Mouse (Mus musculus) hindbrain, embryonic 12.5 days (tissue): ENCODE measurements around the gene Ksr1. TPM values are rescaled to one million over a fixed set of nuclear protein-coding genes. Genes with fewer than 3 reads are reported as not detected.

Source experiments
- ATAC-seq: fragments of 200-750 bp; cut with Nextera tagmentation; 2 replicates; pipeline ENCODE4 v1.8.0; 2017; ENCODE audit warnings: moderate TSS enrichment; ENCODE audit not compliant: low FRiP score
- H3K27ac ChIP-seq: fragments of 300-500 bp; sonication (generic); 2 replicates; pipeline ENCODE4 v1.5.1; 2016; ENCODE audit warnings: mild to moderate bottlenecking
- H3K27me3 ChIP-seq: fragments of 300-500 bp; sonication (generic); 2 replicates; pipeline ENCODE4 v1.6.1; 2016; ENCODE audit warnings: mild to moderate bottlenecking
- H3K36me3 ChIP-seq: fragments of 300-500 bp; sonication (generic); 2 replicates; pipeline ENCODE4 v1.6.1; 2016; ENCODE audit warnings: mild to moderate bottlenecking
- H3K4me1 ChIP-seq: fragments of 300-500 bp; sonication (generic); 2 replicates; pipeline ENCODE4 v1.6.1; 2016
- H3K4me2 ChIP-seq: fragments of 300-500 bp; sonication (generic); replicated peaks from 2 replicates; pipeline ENCODE4 v1.6.1; 2016; ENCODE audit warnings: mild to moderate bottlenecking
- H3K4me3 ChIP-seq: fragments of 300-500 bp; sonication (generic); 2 replicates; pipeline ENCODE4 v1.5.1; 2016; ENCODE audit warnings: mild to moderate bottlenecking
- H3K9ac ChIP-seq: fragments of 300-500 bp; sonication (generic); 2 replicates; pipeline ENCODE4 v1.6.1; 2016; ENCODE audit warnings: mild to moderate bottlenecking, moderate library complexity
- H3K9me3 ChIP-seq: fragments of 300-500 bp; sonication (generic); replicated peaks from 2 replicates; pipeline ENCODE4 v1.6.1; 2016; ENCODE audit warnings: mild to moderate bottlenecking
- WGBS: fragments of 180-500 bp; shearing (Covaris S2); methylation state at CpG from one replicate; pipeline ENCODE4 v1.1.7; 2016; 5-methylcytosine and 5-hydroxymethylcytosine counted together
- polyA plus RNA-seq: library from polyadenylated mRNA; unstranded; fragments of >200 nt; fragmentation: Nextera tagmentation; extraction: Ambion mirVana; gene quantifications from 2 replicates; pipeline ENCODE4 v1.2.1, GENCODE M21; 2016

Ksr1 gene
- polyA plus RNA-seq, 1 experiment from 2014 or later, result 3.5 TPM

DNA sequence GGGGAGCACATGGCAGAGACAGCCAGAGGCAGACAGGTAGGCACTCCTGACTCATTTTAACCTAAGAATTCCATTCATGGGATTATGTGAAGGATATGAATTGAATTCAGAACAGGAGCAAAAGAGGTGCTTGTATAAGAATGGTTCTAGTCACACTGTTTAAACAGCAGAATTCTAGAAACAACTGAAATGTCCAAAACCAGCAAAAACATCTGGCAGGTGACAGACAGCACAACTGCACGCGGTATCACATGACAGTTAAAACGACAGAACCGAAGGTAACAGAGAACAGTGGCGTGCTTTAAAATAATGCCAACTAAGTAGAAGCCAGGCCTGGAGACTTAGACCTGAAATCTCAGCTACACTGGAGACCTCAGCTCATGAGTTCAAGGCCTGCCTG, 13.2 kb downstream of the Ksr1 start:
- ATAC-seq, result no peak
- WGBS, result 86% methylated on average over 5 of the region's 5 CpGs
- Histone ChIP-seq H3K9ac (no peak overlapping the region), H3K27ac (no peak overlapping the region), H3K36me3 (no peaks in the 10 kb centered on the region), H3K9me3 (no peaks in the 10 kb centered on the region), H3K27me3 (no peaks in the 10 kb centered on the region), H3K4me2 (no peak overlapping the region), H3K4me1 (peaks cover 19% of the 10 kb centered on the region), H3K4me3 (no peak overlapping the region)

DNA sequence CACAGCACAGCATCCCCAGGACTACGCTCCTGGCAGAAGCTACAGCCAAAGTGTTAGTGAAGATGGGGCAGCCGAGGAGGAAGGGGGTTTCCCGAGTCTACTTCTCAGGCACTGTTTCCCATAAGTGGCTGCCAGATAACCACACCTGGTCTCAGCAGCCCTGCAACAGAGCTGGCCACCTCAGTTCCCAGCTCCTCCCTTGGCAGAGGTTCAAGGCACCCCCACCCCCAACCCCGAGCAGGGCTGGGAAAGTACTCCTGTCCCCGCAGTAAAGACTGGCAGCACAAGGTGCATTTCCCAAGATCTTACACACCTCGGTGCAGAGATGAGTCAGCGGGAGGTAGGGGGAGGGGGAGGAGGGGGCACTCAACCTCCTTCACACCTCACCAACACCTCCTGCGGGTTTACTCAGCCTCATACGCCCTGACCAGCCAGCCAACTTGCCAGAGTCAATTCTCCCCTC, 14.2 kb downstream of the Ksr1 start:
- WGBS, result 74% methylated on average over 8 of the region's 9 CpGs
- H3K27me3 ChIP-seq, result no peaks in the 10 kb centered on the region
- no peak overlapping the region for H3K27ac ChIP-seq
- ATAC-seq, result no peak
- H3K4me2 ChIP-seq, result no peak overlapping the region
- H3K4me1 ChIP-seq, result peaks cover 19% of the 10 kb centered on the region
- H3K9me3 ChIP-seq, result no peaks in the 10 kb centered on the region
- H3K36me3 ChIP-seq, result no peaks in the 10 kb centered on the region
- no peak overlapping the region for H3K4me3 ChIP-seq
- no peak overlapping the region for H3K9ac ChIP-seq

DNA sequence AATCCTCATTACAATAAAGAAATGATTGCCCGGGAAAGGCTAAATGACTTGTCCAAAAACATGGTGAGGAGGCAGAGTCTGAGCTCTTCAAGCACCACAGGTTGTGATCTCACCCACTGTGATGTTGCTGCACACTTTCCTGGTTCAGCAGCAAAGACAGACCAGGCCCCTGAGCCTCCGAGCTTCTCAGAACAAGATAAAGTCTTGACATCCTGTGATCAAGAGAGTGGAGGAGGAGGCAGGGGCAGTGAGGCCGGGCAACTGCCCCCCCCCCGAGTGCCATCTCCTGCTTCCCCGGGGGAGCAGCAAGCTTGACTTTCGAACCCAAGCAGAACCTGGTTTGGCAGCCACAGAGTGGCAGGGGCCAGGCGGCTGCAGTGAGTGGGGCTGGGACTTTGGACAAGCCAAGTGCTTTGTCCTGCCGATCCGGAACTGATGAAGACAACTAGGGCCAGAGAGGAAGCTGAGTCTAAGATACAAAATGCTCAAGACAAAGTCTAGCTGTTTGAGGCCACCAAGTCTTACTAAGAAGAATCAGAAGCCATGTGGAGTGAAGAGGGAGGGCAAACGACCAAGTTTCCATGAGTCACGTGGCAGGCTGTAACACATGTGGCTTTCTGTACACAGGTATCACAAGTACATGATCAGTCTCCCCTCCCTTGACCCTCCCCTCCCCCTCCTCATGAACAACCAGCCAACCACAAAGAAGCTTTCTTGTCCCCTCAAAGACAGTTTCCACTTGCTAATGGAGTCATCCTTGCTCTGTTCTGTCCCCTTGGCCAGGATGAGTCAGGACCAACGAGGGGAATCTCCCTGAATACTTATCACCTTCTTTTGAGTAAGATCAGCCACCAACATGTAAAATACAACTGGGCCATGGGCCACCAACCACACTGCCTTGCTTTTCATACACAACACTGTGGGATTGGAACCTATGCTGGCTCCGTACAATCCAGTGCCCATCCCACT, 16.5 kb downstream of the Ksr1 start:
- no peaks in the 10 kb centered on the region for H3K36me3 ChIP-seq
- no peak overlapping the region for H3K4me2 ChIP-seq
- no peak for ATAC-seq
- no peak overlapping the region for H3K9ac ChIP-seq
- no peak overlapping the region for H3K27ac ChIP-seq
- WGBS, result 83% methylated on average over 13 of the region's 13 CpGs
- no peaks in the 10 kb centered on the region for H3K27me3 ChIP-seq
- H3K9me3 ChIP-seq, result no peaks in the 10 kb centered on the region
- 0 out of 2 replicates have a peak, but pooled peaks cover 6% of the 10 kb centered on the region for H3K4me1 ChIP-seq
- H3K4me3 ChIP-seq, result no peak overlapping the region

DNA sequence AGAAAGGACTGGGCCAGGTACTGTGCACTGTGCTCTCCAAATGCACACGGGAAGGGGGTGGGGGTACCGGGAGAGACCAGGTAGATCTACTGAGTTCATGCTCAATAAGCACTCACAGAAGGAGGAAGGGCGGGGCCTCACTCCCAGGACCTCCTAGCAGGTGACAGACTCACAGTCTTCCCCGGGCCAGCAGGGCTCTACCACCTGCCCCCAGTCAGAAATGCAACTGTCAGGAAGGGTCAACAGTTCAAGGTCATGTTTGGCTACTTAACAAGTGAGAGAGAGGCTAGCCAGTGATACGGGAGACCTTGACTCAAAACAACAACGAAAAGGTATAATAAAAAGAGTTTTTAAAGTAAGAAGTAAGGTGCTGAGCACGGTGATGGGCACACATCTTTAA, 18.0 kb downstream of the Ksr1 start:
- 91% methylated on average over 7 of the region's 7 CpGs for WGBS
- no peak overlapping the region for H3K27ac ChIP-seq
- H3K4me2 ChIP-seq, result no peak overlapping the region
- H3K9ac ChIP-seq, result no peak overlapping the region
- H3K4me1 ChIP-seq, result 0 out of 2 replicates have a peak, but pooled peaks cover 6% of the 10 kb centered on the region
- H3K4me3 ChIP-seq, result no peak overlapping the region
- H3K9me3 ChIP-seq, result no peaks in the 10 kb centered on the region
- ATAC-seq, result no peak
- no peaks in the 10 kb centered on the region for H3K36me3 ChIP-seq
- H3K27me3 ChIP-seq, result no peaks in the 10 kb centered on the region

DNA sequence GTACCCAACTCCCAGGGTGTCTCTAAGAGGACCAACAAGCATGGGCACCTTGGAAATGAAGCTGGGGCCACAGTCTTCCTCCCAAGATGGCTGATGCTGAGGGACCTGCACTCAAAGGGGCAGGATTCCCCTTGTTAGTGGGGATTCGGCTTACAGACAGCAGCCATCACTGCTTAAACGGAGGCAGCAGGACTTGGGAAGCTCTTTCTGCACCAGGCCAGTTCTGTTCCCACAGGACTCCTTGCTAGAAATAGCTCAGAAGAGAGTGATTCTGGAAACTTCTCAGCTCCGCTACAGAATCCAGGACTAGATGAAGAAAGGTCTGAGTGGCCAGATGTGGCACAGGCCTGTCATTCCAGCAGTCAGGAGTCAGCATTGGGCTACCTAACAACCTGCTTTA, 19.2 kb downstream of the Ksr1 start:
- H3K4me3 ChIP-seq, result no peak overlapping the region
- no peaks in the 10 kb centered on the region for H3K36me3 ChIP-seq
- no peaks in the 10 kb centered on the region for H3K9me3 ChIP-seq
- no peaks in the 10 kb centered on the region for H3K27me3 ChIP-seq
- H3K4me2 ChIP-seq, result no peak overlapping the region
- H3K9ac ChIP-seq, result no peak overlapping the region
- WGBS, result 87% methylated on average over 3 of the region's 3 CpGs
- 0 out of 2 replicates have a peak, but pooled peaks cover 4% of the 10 kb centered on the region for H3K4me1 ChIP-seq
- H3K27ac ChIP-seq, result no peak overlapping the region
- ATAC-seq, result no peak

DNA sequence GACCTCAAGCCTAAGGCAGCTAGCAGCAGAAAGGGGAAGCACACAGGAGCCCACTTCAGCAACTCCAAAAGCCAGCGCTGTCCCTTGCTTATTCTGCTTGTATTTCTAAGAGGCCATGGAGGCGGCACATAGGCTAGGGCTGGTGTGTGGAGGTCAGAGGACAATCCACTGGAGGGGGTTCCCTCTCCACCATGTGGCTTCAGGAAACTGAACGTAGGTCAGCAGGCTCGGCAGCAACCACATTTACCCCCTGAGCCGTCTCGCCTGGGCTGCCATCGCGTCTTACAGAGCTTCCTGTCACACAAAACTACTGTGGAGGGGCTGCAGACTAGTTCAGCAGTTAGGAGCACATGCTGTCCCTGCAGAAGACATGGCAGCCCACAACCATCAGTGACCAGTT, 20.4 kb downstream of the Ksr1 start:
- Histone ChIP-seq H3K36me3 (no peaks in the 10 kb centered on the region), H3K9me3 (no peaks in the 10 kb centered on the region), H3K4me1 (no peaks in the 10 kb centered on the region), H3K9ac (no peak overlapping the region), H3K27ac (no peak overlapping the region), H3K27me3 (no peaks in the 10 kb centered on the region), H3K4me3 (no peak overlapping the region), H3K4me2 (no peak overlapping the region)
- ATAC-seq, result no peak
- 71% methylated on average over 8 of the region's 8 CpGs for WGBS

DNA sequence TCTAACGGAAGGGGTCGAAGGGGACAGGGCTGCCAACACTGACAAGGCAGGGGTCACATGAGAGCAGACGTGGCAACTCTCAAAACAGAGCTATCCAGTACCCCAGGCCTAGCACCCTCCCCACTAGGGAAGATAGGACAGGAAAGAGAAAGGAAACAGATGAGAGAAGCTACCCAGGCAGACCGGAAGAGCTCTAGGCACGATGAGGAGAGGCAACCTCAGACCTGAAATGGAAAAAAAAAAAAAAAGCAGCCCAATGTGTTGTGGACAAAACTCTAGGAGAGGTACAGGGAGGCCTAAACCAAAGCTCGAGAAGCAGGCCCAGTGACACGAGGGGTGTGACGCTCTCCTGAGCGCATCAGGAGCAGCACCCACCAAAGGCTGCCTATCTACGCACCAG, 23.7 kb downstream of the Ksr1 start:
- no peaks in the 10 kb centered on the region for H3K9me3 ChIP-seq
- H3K36me3 ChIP-seq, result no peaks in the 10 kb centered on the region
- H3K9ac ChIP-seq, result no peak overlapping the region
- H3K4me2 ChIP-seq, result no peak overlapping the region
- H3K27ac ChIP-seq, result no peak overlapping the region
- H3K27me3 ChIP-seq, result no peaks in the 10 kb centered on the region
- no peak for ATAC-seq
- WGBS, result 89% methylated on average over 10 of the region's 10 CpGs
- H3K4me1 ChIP-seq, result peaks cover 9% of the 10 kb centered on the region
- no peak overlapping the region for H3K4me3 ChIP-seq

DNA sequence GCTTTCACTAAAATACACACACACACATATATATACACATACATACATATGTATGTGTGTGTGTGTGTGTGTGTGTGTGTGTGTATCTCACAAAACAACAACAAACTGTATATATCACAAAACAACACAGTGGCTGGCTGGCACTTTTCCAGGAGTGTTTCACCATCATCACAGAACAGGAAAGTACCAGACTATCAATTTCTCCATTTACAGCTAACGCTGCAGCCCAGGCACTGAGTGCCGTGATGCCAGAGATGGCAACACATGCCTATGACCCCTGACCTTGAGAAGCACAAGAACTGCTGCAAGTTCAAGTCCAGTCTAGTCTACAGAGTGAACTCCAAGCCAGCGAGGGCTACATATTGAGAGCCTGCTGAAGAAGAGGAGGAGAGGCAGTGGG, 26.1 kb downstream of the Ksr1 start:
- H3K9ac ChIP-seq, result no peak overlapping the region
- H3K9me3 ChIP-seq, result no peaks in the 10 kb centered on the region
- WGBS, result 84% methylated on average over 3 of the region's 3 CpGs
- no peaks in the 10 kb centered on the region for H3K27me3 ChIP-seq
- ATAC-seq, result no peak
- peaks cover 24% of the 10 kb centered on the region for H3K4me1 ChIP-seq
- no peaks in the 10 kb centered on the region for H3K36me3 ChIP-seq
- no peak overlapping the region for H3K4me2 ChIP-seq
- no peak overlapping the region for H3K27ac ChIP-seq
- no peak overlapping the region for H3K4me3 ChIP-seq

DNA sequence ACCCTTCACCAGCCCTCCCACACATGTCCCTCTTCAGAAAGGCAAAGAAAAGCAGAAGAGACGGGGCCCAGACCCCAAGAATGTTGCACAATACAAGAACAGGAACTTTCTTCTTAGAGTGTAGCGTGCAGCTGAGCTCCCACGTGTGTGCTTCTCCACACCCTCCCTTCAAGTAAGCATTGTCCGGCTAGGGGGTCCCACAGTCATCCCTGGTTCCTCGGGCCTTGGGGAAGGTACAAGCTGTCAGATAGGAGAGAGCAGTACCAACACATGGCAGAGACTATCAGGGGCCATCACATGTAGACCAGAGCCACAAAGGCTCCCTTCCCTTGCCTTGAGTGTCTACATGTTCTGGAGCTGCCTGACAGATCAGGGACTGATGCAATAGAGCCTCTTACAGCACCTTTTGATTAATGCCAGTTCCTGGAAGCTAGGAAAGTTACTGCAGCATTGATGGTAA, 27.3 kb downstream of the Ksr1 start:
- Histone ChIP-seq H3K4me3 (no peak overlapping the region), H3K36me3 (no peaks in the 10 kb centered on the region), H3K9ac (no peak overlapping the region), H3K27me3 (no peaks in the 10 kb centered on the region), H3K9me3 (no peaks in the 10 kb centered on the region), H3K4me2 (no peak overlapping the region), H3K4me1 (peaks cover 24% of the 10 kb centered on the region), H3K27ac (no peak overlapping the region)
- no peak for ATAC-seq
- WGBS, result 52% methylated on average over 5 of the region's 5 CpGs

DNA sequence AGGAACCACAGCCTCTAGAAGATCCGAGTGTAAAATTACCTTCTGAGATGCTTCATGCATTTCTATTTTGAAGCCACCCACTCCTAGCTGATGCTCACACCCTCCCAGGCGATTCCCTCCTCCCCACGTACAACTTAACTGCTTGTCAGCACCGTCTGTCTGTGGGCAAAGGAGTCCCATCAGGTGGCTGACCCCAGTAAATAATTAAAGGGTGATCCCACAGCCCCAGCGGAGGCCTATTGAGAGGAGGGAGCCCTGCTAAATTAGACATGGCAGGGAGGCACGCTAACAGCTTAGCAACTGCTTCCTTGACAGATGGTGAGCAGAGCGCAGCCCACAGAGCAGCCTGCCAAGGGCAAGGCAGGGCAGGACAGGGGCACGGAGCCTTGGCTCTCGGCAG, 29.5 kb downstream of the Ksr1 start:
- Histone ChIP-seq H3K4me2 (no peak overlapping the region), H3K4me1 (peaks cover 30% of the 10 kb centered on the region), H3K27me3 (no peaks in the 10 kb centered on the region), H3K9ac (0 out of 2 replicates have a peak overlapping the region, but pooled peaks have one; percentile 5), H3K36me3 (no peaks in the 10 kb centered on the region), H3K27ac (no peak overlapping the region; the same call in 1 of the 2 replicates), H3K9me3 (no peaks in the 10 kb centered on the region), H3K4me3 (no peak overlapping the region)
- ATAC-seq, result peak; percentile 74
- 14% methylated on average over 9 of the region's 9 CpGs for WGBS

DNA sequence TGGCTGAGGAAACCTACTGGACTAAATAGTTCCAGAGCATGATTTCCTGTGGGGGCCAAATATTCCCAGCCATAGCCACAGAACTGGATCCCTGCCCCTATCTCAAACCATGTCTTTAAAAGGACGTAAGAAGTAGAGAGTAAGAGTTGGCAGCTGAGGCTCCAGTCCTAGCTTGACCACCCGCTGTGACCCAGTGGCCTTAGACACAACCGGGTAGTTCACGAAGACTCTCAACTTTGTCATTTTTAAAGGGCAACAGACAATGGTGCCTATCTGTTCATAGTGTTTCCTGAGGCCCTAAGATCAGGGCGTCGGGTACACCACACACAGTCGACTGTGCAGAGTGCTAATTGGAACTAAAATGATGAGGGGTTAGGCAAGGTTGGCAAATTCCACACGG, 30.5 kb downstream of the Ksr1 start:
- H3K4me1 ChIP-seq, result peaks cover 30% of the 10 kb centered on the region

DNA sequence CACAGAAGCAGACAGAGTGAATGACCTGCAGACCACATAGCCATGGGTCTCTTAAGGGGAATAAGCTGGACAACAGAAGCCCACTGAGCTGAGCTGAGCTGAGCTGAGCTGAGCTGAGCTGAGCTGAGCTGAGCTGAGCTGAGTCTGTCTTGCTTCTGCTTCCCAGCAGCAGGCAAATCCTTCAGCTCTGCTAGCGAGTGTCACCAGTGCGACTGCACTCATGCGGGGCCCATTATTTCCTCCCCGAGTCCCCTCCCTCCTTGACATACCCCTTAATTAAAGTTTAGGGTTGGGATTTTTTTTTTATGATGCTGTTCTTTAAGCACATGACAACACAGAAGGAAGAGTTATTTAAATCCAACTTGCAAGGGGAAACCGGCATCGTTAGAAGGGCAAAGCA, 32.1 kb downstream of the Ksr1 start:
- Histone ChIP-seq H3K4me2 (no peak overlapping the region), H3K4me1 (peaks cover 27% of the 10 kb centered on the region), H3K9ac (no peak overlapping the region), H3K27me3 (no peaks in the 10 kb centered on the region), H3K9me3 (no peaks in the 10 kb centered on the region), H3K36me3 (no peaks in the 10 kb centered on the region), H3K4me3 (no peak overlapping the region), H3K27ac (no peak overlapping the region)
- 72% methylated on average over 6 of the region's 6 CpGs for WGBS
- no peak for ATAC-seq

More for the DNA sequence above, 30.5 kb downstream of the Ksr1 start:
- 73% methylated on average over 8 of the region's 8 CpGs for WGBS
- H3K9ac ChIP-seq, result no peak overlapping the region
- ATAC-seq, result no peak
- no peak overlapping the region for H3K27ac ChIP-seq
- H3K27me3 ChIP-seq, result no peaks in the 10 kb centered on the region
- H3K4me3 ChIP-seq, result no peak overlapping the region
- H3K36me3 ChIP-seq, result no peaks in the 10 kb centered on the region
- no peaks in the 10 kb centered on the region for H3K9me3 ChIP-seq
- H3K4me2 ChIP-seq, result no peak overlapping the region

DNA sequence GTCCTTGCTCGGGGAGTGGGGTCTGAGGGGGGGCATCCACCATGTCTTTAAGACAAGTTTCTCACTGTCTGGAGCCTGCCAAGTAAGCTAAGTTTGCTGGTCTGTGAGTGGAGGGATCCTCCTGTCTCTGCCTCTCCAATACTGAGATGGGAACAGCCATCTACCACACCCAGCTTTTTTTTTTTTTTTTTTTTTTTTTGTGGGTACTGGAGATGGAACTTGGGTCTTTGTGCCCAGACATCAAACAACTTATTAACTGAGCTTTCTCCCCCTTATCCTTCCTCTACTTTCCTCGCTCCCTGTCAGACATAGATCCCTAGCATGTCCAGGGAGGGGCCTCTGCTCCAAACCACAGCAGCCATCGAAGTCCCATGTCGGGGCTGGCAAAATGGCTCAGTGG, 32.8 kb downstream of the Ksr1 start:
- H3K9ac ChIP-seq, result no peak overlapping the region
- no peak overlapping the region for H3K27ac ChIP-seq
- WGBS, result 84% methylated on average over 4 of the region's 4 CpGs
- H3K9me3 ChIP-seq, result no peaks in the 10 kb centered on the region
- H3K4me3 ChIP-seq, result no peak overlapping the region
- H3K36me3 ChIP-seq, result no peaks in the 10 kb centered on the region
- H3K27me3 ChIP-seq, result no peaks in the 10 kb centered on the region
- H3K4me1 ChIP-seq, result peaks cover 21% of the 10 kb centered on the region
- ATAC-seq, result no peak
- H3K4me2 ChIP-seq, result no peak overlapping the region
